Mouse (Mus musculus) kidney, adult 11 months (tissue): ENCODE data around the gene Trim25.
A peak's percentile ranks its signal among the peaks of the same experiment; 100 is the strongest.

Experiments used
- DNase-seq: peaks from one replicate; pipeline ENCODE4 v3.0.0; 2022

The Trim25 gene

GRCm38 (mm10) chr11:89066750-89067149 is 67.6 kb downstream of the Trim25 start, which contains the start of gene Dgke:
TSS of gene Dgke (minus strand) at chr11:89066850.
- DNase-seq: no peak

GRCm38 (mm10) chr11:89067301-89067822 is 68.2 kb downstream of the Trim25 start:
- no peak for DNase-seq

DNA sequence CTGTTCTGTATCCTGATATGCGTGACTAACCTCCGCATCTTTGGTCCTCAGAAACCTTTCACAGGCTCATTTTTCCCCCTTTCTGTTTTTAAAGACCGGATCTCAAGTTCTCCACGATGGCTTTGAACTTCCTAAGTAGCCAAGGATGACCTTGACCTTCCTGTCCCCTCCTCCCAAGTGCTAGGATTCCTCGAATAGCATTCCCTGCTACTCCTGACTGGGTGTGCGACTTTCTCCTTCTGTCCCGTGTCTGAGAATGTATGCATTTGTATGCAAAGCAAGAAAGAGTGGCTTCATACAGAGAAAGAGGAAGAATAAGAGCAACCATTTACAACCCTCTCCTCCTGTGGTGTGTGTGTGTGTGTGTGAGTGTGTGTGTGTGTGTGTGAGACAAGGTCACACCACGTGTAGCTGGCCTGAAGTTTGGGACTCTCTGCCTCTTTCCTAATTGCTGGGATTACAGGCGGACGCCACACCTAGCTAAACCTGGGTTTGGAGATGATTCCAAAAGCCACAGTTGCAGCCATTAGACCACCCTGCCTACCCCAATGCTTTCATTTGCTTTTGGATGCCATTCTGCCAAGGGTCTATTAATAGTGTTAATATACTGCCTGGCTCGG is 68.8 kb downstream of the Trim25 start:
- DNase-seq: no peak

GRCm38 (mm10) chr11:89068649-89069048 is 69.5 kb downstream of the Trim25 start:
- DNase-seq: peak; percentile 25

DNA sequence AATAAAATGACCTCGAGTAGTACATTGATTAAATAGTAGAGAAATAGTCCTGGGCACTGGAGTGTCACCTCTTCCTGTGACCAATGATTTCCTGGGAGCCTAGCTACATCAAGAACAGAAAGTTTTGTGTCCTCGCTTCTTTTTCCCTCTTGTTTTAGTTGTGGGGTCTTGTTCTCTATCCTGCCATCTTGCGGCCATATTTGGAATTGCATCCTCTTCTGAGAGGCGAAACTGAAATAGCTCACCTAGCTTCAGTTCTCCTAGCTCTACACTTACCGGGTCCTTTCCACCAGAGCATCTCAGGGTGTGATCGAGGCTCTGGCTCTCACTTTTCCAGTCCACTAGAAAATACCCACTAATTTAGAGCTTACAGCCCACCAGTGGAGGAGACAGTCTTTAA is 70.1 kb downstream of the Trim25 start:
- peak; percentile 28 for DNase-seq
